Mouse (Mus musculus): ENCODE results near the gene Zfp334.

The Zfp334 gene

GRCm38 (mm10) chr2:165375478-165375877, 12.6 kb downstream of the Zfp334 start:
- no peak for DNase-seq (ENCODE audit: low spot score)

- no peak for DNase-seq (ENCODE audit: low spot score)
Observed at GRCm38 (mm10) chr2:165371066-165371465, 17.0 kb downstream of the Zfp334 start.

GRCm38 (mm10) chr2:165370348-165370747, 17.7 kb downstream of the Zfp334 start:
- DNase-seq (ENCODE audit: low spot score), result no peak

- no peak for DNase-seq (ENCODE audit: low spot score)
Observed at GRCm38 (mm10) chr2:165368496-165368895, 19.6 kb downstream of the Zfp334 start, which contains the start of gene Zfp663. Gene Zfp663, minus strand, starts transcription at chr2:165368729.

GRCm38 (mm10) chr2:165367868-165368439, 20.1 kb downstream of the Zfp334 start:
- no peak for DNase-seq (ENCODE audit: low spot score)

- no peak for DNase-seq (ENCODE audit: low spot score)
Observed at GRCm38 (mm10) chr2:165367047-165367520, 21.0 kb downstream of the Zfp334 start.

- DNase-seq (ENCODE audit: low spot score), result no peak
Observed at GRCm38 (mm10) chr2:165364334-165365091, 23.5 kb downstream of the Zfp334 start.

- DNase-seq (ENCODE audit: low spot score), result no peak
Observed at GRCm38 (mm10) chr2:165363282-165363681, 24.8 kb downstream of the Zfp334 start.

- DNase-seq (ENCODE audit: low spot score), result no peak
Observed at GRCm38 (mm10) chr2:165360861-165361260, 27.2 kb downstream of the Zfp334 start.

- no peak for DNase-seq (ENCODE audit: low spot score)
Observed at GRCm38 (mm10) chr2:165351828-165352513, 36.1 kb downstream of the Zfp334 start.

GRCm38 (mm10) chr2:165349466-165349865, 38.6 kb downstream of the Zfp334 start:
- no peak for DNase-seq (ENCODE audit: low spot score)

- DNase-seq (ENCODE audit: low spot score), result no peak
Observed at GRCm38 (mm10) chr2:165346180-165346579, 41.9 kb downstream of the Zfp334 start.

- no peak for DNase-seq (ENCODE audit: low spot score)
Observed at GRCm38 (mm10) chr2:165337191-165337590, 50.9 kb downstream of the Zfp334 start.

- DNase-seq (ENCODE audit: low spot score), result no peak
Observed at GRCm38 (mm10) chr2:165332610-165333210, 55.3 kb downstream of the Zfp334 start.

GRCm38 (mm10) chr2:165329703-165330102, 58.4 kb downstream of the Zfp334 start:
- no peak for DNase-seq (ENCODE audit: low spot score)

GRCm38 (mm10) chr2:165328746-165329145, 59.3 kb downstream of the Zfp334 start:
- DNase-seq (ENCODE audit: low spot score), result no peak

GRCm38 (mm10) chr2:165327386-165327785, 60.7 kb downstream of the Zfp334 start:
- no peak for DNase-seq (ENCODE audit: low spot score)

GRCm38 (mm10) chr2:165326304-165327190, 61.5 kb downstream of the Zfp334 start, which contains the start of gene Elmo2:
Gene Elmo2, minus strand, starts transcription at chr2:165326479.
- peak; percentile 81 for DNase-seq (ENCODE audit: low spot score)

GRCm38 (mm10) chr2:165325521-165326303, 62.3 kb downstream of the Zfp334 start:
- DNase-seq (ENCODE audit: low spot score), result no peak
